Mouse (Mus musculus) lung, adult 2 months (tissue): ENCODE results near the gene Kantr. TPM values are rescaled to one million over a fixed set of nuclear protein-coding genes. Genes with fewer than 3 reads are reported as not detected.

Experiments
- DNase-seq: peaks from one replicate; pipeline ENCODE4 v3.0.0; 2022
- H3K4me1 ChIP-seq: fragments of 200-500 bp; 2 replicates; pipeline ENCODE4 v1.6.1; 2011; ENCODE audit warnings: low read length; ENCODE audit not compliant: control insufficient read depth, insufficient read depth
- H3K4me3 ChIP-seq: fragments of 200-500 bp; replicated peaks from 2 replicates; pipeline ENCODE3; 2011; ENCODE audit warnings: low read depth, mild to moderate bottlenecking, control low read depth, low read length; ENCODE audit errors: extremely low read depth
- CTCF ChIP-seq: fragments of 200-500 bp; IDR thresholded peaks from 2 replicates; pipeline ENCODE4 v1.5.1; 2011; ENCODE audit warnings: mild to moderate bottlenecking, low read length, control low read depth; ENCODE audit not compliant: insufficient read depth
- POLR2A ChIP-seq: fragments of 200-500 bp; IDR thresholded peaks from 2 replicates; pipeline ENCODE4 v1.6.1; 2011; ENCODE audit warnings: low read depth, mild to moderate bottlenecking, control low read depth, low read length, borderline replicate concordance; ENCODE audit errors: extremely low read depth
- WGBS: fragments of 180-500 bp; shearing (Covaris S2); methylation state at CpG from one replicate; pipeline ENCODE4 v1.1.7; 2018; 5-methylcytosine and 5-hydroxymethylcytosine counted together
- polyA plus RNA-seq: library from polyadenylated mRNA; depleted of rRNA; stranded (reverse); fragments of >200 nt; gene quantifications from 2 replicates; pipeline ENCODE4 v1.2.3, GENCODE M21; 2012; rRNA removed

Gene Kantr
- polyA plus RNA-seq = 6.2 and 8.0 TPM in 2 replicates

DNA sequence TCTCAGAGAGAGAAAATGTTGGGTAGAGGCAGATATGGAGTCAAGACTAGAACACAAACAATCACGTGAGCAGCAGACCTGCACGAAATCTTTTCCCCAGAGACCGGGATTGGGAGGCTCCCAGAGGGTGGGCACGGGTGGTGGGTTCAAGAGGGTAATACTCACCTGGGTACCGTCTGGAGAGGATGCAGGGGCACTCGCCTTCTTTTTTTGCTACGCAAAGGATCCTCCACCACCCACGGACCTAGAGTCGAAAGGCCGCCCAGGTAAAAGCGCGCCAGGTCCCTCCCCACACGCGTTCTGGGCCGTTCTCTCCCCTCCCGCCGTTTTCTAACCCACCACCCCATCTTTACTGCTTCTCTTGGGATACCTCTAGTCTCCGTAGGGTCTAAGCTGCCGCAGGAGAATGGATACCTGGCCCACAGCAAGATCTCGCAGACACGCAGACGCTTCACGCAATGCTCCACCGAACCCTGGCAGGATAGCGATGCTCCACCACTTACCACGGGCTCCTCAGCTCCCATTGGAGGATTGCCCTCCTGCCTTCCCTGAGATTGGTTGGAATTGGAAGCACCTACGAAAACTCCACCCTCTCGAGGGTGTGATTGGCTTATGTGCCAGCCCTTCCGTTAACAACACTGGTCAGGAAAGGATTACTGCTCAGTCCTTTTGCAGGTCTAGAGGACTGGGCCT is at the start of gene Kantr:
Kantr (minus strand) TSS at position 500 of the 693 bp plus-strand sequence.
- TF ChIP-seq CTCF (no peak), POLR2A (peak; percentile 74; the same call in 1 of the 2 replicates)
- 21% methylated on average over 29 of the region's 29 CpGs for WGBS
- H3K4me3 ChIP-seq = peak within 1 kb of the TSS; percentile 76
- DNase-seq = peak; percentile 57
- no peaks in the 10 kb centered on the region; the same call in 1 of the 2 replicates for H3K4me1 ChIP-seq

DNA sequence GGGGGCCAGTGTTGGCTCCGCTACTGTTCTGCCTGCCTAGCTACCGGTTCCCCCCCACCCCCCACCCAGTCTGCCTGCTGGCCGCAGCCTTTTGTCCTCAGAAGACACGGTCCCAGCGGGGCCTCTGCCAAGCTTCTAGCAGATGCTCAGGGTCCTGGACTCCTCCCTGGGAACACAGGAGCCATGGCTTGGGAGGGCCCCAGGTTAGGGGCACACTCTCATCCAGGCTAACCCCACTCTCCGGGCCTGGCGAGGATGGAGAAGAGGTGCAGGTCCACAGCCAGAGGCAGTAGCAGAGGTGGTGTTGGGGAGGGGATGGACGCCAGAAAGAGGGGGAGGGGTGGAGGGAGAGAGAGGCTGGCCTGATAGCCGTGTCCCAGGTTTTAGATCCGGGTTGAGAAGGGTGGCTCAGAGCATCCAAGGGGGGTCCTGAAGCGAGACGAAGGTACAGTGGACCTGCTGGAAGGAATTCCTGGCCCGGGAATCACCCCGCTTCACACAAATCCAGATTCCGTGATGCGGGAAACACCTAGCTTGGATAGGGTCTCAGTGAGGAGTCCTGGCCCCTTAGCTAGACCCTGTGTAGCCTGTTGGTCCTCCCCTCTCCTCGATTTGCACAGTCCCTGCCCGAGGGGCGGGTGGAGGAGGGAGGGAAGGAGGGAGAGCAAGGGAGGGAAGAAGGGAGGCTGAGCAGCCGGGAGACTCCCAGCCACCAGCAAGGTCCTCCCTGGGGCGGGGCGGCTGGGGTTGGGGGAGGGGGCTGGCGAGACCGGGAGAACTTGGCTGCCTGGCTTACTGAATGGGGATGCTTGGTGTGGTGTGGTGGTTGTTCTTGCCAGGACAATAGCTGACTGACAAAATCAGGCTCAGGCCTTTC is 41.3 kb upstream of the Kantr start, which contains the start of gene Gpr173:
Gpr173 (minus strand) TSS at position 308 of the 877 bp plus-strand sequence.
- no peak for TF ChIP-seq POLR2A
- no peak for TF ChIP-seq CTCF
- DNase-seq = peak; percentile 5
- Histone ChIP-seq H3K4me1 (no peaks in the 10 kb centered on the region), H3K4me3 (peak within 1 kb of the TSS; percentile 59)
- WGBS = 31% methylated on average over 24 of the region's 24 CpGs

DNA sequence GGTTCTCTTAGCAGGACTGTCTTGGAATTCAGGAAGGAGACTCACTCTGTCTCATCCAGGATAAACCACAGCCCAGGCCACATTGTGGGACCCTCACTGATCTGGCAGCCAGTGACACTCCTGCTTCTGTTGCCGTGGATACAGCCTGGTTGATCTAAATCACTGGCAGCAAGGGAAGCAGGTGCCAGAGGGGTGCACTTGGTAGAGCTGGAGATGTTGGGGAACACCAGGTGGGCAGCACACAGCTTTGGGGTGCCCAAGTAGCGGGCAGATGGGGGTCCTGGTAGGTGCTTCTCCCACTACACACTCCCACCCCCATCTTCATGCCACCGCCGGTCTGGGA is 40.7 kb upstream of the Kantr start:
- DNase-seq = no peak
- WGBS = 36% methylated on average over 4 of the region's 4 CpGs
- H3K4me3 ChIP-seq = peak overlapping the region; percentile 4
- no peak for TF ChIP-seq CTCF
- no peak for TF ChIP-seq POLR2A
- no peaks in the 10 kb centered on the region for H3K4me1 ChIP-seq

GRCm38 (mm10) chrX:152366418-152366817 is 39.1 kb upstream of the Kantr start:
- no peak for DNase-seq
- no peak overlapping the region for H3K4me3 ChIP-seq
- 60% methylated on average over 2 of the region's 2 CpGs for WGBS
- TF ChIP-seq POLR2A = no peak
- TF ChIP-seq CTCF = no peak
- H3K4me1 ChIP-seq = no peaks in the 10 kb centered on the region

- Histone ChIP-seq H3K4me1 (no peaks in the 10 kb centered on the region), H3K4me3 (no peak overlapping the region)
- peak; percentile 7 for DNase-seq
- no peak for TF ChIP-seq POLR2A
- 0 out of 2 replicates have a peak, but pooled peaks have one; percentile 9 for TF ChIP-seq CTCF
- WGBS = 19% methylated on average over 5 of the region's 5 CpGs
These were observed 25.4 kb upstream of the Kantr start for GRCm38 (mm10) chrX:152352553-152353153.

- Histone ChIP-seq H3K4me3 (no peak overlapping the region), H3K4me1 (no peaks in the 10 kb centered on the region)
- TF ChIP-seq CTCF (no peak), POLR2A (no peak)
- DNase-seq = no peak
- WGBS = 94% methylated on average over 14 of the region's 14 CpGs
These were observed 19.7 kb upstream of the Kantr start for GRCm38 (mm10) chrX:152347041-152347440.

DNA sequence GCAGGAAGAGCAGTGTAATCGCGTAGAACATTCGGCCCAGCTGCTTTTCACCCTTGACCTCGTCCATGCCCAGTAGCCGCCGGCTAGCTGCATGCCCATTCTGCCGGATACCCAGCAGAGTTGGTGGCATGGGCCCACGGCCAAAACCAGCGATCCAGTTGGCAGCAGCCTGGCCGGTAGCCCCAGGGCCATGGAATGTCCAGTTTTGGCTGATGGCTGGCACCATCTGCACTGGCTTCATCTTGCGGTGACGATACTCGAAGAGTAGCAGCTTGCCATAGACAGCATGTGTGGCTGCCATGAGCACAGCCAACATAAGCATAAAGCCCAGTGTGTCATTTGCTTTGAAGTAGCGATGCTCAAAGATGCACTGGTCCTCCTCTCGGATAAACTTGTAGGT is 19.3 kb upstream of the Kantr start:
- no peak overlapping the region for H3K4me3 ChIP-seq
- H3K4me1 ChIP-seq = no peaks in the 10 kb centered on the region
- WGBS = 84% methylated on average over 15 of the region's 15 CpGs
- no peak for TF ChIP-seq POLR2A
- TF ChIP-seq CTCF = no peak
- DNase-seq = no peak

DNA sequence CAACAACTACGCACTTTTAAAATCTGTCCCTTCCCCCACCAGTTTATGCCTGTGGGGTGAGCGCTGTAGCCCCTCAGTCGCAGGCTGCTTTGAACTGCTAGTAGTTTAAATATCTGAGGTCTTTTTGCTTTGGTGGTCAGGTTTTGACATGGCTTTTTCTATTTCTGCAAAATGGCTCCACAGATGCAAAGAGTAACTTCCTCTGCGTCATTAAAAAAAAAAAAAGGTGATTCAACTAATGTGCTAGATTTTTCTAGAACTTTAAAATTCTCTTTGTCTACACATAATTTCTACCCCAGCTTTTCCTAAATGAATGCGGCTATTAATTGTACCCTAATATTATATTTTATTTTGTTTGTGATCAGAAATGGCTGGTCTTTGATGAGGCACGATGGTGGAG is 15.6 kb upstream of the Kantr start:
- no peak for DNase-seq
- TF ChIP-seq CTCF = no peak
- TF ChIP-seq POLR2A = no peak
- H3K4me3 ChIP-seq = peak overlapping the region; percentile 67
- H3K4me1 ChIP-seq = no peaks in the 10 kb centered on the region
- 36% methylated on average over 6 of the region's 6 CpGs for WGBS

- WGBS = 13% methylated on average over 27 of the region's 27 CpGs
- TF ChIP-seq CTCF = no peak
- TF ChIP-seq POLR2A = peak; percentile 88; the same call in 1 of the 2 replicates
- no peaks in the 10 kb centered on the region for H3K4me1 ChIP-seq
- peak within 1 kb of the TSS; percentile 67 for H3K4me3 ChIP-seq
- peak; percentile 83 for DNase-seq
These were observed 15.1 kb upstream of the Kantr start, which contains the start of gene Tspyl2 for GRCm38 (mm10) chrX:152342358-152342901. TSS of gene Tspyl2 (minus strand) at chrX:152342425.

GRCm38 (mm10) chrX:152341496-152341895 is 14.2 kb upstream of the Kantr start:
- Histone ChIP-seq H3K4me3 (peak overlapping the region; percentile 50), H3K4me1 (no peaks in the 10 kb centered on the region)
- DNase-seq = no peak
- no peak for TF ChIP-seq POLR2A
- no peak for TF ChIP-seq CTCF
- 38% methylated on average over 11 of the region's 11 CpGs for WGBS
